Mouse (Mus musculus) left cerebral cortex, adult 11 months (tissue): Measurements from ENCODE around the gene Syf2.
"Not testable (repeated sequence)": the region's sequence is repeated elsewhere in the genome, so short reads cannot be mapped to it uniquely, and the experiment has no call there.

Experiments used
- DNase-seq: peaks from one replicate; pipeline ENCODE4 v3.0.0; 2022; ENCODE audit warnings: low spot score

Gene Syf2

DNA sequence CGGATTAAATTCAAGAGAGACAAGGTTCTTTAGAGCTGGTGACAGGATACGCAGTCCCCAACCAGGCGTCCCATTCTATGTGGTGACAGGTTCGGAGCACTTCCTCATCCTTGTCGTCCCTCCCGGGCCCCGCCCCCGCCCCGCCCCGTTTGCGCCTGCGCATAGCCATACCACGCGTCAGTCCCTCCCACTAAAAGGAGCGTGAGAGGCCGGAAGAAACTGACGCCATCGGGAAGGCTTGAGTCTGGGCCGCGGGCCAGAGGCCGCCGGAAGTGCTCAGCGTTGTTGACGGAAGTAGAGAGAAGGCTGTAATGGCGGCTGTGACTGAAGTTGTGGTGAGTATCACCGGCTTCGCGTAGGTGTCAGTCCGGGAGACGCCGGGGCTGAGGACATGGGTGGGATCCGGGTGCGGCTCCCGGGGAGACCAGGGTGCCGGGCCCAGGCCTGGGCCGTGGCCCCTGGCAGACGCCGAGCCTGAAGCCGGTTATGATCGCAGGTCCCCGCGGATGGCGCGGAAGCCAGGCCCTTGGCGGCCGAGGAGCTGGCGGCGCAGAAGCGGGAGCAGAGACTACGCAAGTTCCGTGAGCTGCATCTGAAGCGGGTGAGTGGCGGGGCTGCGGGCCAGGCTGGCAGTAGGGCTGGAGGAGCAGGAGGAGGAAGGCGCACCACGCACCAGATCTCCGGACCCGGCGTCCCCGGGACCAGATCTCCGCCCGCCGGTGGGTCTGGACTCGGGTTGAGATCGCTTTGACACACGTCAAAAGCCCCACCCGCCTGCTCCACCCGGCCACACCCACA is at the start of gene Syf2:
Syf2 (plus strand) TSS at position 215 of the 798 bp plus-strand sequence.
- peak; percentile 89 for DNase-seq

- no peak for DNase-seq
These were observed 47.4 kb upstream of the Syf2 start for GRCm38 (mm10) chr4:134883266-134883665.

DNA sequence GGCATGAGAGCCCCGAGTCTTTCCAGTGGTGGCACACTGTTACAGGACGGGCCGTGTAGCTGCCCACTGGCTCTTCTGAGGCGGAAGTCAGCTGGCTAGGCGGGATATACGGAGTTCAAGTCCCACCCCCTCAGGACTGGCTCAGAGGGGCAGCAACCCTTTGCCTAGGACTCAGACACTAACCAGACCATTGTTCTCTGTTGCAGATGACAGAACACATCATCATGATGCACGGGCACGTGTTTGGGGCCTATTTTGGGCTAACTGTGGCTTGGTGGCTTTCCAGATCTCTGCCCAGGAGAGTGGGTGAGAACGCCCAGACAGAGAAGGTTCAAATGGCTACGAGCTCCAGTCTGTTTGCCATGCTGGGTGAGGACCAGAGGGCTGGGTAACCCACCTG is 46.9 kb upstream of the Syf2 start:
- DNase-seq: no peak

- no peak for DNase-seq
These were observed 46.3 kb upstream of the Syf2 start for GRCm38 (mm10) chr4:134884364-134884763.

DNA sequence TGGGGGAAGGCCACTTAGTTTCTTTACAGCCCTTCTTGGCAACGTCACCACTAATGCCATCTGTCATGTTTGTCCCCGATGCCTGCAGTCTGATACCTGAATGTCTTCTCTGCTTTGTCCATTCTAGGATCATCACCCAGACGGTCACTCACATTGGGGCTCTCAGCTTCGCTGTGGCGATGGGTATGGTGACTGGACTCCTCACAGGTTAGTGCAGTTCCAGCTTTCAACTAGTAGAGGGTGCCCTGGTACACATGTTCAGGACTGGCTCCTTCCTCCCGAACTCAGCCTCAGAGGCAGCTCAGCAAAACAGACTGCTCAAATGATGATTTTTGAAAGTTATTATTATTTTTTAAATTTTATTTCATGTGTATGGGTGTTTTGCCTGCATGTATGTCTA is 38.6 kb upstream of the Syf2 start:
- DNase-seq: no peak

DNA sequence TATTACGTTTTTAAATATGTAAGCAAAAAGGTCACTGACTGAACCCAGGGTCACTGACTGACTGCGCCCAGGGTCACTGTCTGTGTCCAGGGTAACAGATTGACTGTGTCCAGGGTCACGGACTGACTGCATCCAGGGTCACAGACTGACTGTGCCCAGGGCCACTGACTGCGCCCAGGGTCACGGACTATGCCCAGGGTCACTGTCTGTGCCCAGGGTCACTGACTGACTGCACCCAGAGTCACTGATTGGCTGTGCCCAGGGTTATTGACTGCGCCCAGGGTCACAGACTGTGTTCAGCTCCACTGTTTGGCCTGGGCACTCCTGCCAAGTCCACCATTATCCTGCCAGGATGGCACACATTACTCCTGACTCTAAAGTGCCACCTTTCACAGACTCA is 33.4 kb upstream of the Syf2 start:
- DNase-seq: no peak

GRCm38 (mm10) chr4:134901126-134901525 is 29.6 kb upstream of the Syf2 start:
- DNase-seq: no peak

DNA sequence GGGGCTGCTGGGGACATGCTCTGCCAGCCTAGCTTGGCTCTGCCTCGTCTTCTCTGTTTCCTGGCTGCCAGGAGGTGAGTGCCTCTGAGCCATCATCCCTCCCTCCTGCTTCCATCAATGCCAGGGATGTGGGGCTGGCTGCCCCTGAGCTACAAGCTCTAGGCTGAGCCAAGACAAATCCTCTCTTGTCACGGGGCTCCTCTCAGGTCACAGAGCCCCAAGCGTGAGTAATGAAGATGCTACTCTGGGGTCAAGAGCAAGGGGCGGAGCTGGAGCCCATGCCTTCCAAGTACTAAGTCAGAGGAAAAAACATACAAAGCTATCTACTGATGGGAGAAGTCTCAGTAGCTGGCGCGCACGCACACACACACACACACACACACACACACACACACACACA is 27.7 kb upstream of the Syf2 start:
- no peak for DNase-seq

DNA sequence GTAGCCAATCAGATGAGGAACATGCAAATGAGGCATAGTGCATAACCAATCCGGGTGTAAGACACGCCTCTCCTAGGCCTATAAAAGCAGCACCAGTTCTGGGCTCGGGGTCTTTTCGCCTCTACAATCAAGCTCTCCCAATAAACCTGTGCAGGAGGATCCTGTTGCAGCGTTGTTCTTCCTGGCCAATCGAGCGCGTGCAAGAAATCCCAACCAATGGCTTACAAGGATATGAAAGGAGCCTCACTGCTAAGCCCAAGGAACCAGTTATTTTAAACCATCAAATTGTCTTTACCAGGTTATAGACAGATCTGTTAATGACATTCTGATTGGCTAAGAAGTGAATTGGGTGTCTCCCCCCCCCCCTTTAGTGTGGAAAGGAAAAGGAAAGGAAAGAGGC is 19.3 kb upstream of the Syf2 start:
- not testable (repeated sequence) for DNase-seq

GRCm38 (mm10) chr4:134913413-134913812 is 17.3 kb upstream of the Syf2 start:
- no peak for DNase-seq

- DNase-seq: no peak
These were observed 16.4 kb upstream of the Syf2 start for GRCm38 (mm10) chr4:134914122-134914863.

- peak; percentile 85 for DNase-seq
These were observed 15.9 kb upstream of the Syf2 start, which contains the start of gene Tmem50a for GRCm38 (mm10) chr4:134914864-134915209. Tmem50a (minus strand) TSS chr4:134915024.

GRCm38 (mm10) chr4:134915223-134916050 is 15.3 kb upstream of the Syf2 start:
- no peak for DNase-seq

DNA sequence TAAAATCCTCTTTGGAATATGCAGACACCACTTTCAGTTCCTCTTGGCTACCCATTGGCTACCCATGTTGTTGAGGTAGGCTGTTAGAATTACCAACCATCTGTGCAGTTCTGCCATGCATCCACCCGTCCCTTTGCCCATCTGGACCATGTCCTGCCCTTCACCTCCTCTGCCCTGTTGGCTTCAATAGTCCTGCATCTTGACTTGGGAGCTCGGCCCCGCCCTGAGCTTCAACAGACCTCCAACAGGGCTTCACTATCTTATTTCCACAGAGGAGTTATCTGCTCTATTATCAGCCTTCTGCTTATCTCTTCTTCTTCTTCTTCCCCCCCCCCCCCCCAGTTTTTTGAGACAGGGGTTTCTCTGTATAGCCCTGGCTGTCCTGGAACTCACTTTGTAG is 13.5 kb upstream of the Syf2 start:
- no peak for DNase-seq

- DNase-seq: no peak
These were observed 12.3 kb upstream of the Syf2 start for GRCm38 (mm10) chr4:134918381-134918780.

DNA sequence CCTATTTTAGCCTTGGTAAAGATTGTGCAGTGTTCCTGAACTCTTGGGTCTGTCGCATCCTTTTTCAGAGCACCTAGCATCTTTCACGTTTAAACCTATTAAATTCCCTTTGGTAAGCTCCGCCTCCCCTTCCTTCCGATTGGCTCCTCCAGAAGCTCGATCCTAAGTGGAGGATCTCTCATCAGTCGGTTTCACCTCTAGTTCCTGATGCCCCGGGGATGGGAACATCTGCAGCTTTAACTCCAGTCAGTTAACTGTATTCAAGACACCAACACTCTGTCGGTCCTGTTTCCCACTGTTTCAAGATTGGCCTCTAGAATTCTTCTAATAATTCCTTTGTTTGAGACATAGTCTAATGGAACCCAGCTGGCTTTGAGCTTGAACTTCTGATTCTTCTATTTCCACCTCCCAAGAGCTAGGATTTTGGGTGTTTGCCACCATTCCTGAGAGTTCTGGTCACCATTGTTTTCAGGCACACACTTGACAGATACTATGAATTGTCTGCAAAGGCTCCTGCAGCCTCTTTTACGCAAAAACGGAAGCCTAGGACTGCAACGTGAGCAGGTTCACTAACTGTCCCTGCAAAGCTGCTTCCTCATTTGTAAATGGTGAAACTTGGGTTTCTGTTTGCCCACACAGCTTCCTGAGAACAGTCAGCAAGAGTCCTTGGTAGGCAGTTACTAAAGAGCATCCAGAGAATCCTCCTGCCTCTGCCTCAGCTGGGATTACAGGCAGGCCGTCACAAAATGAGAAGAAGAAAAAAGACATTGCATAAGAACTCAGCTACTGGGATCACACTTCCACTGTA is 10.8 kb upstream of the Syf2 start:
- no peak for DNase-seq

- no peak for DNase-seq
These were observed 10.1 kb upstream of the Syf2 start for GRCm38 (mm10) chr4:134920631-134921030.

- no peak for DNase-seq
These were observed 9.0 kb upstream of the Syf2 start for GRCm38 (mm10) chr4:134921703-134922102.

DNA sequence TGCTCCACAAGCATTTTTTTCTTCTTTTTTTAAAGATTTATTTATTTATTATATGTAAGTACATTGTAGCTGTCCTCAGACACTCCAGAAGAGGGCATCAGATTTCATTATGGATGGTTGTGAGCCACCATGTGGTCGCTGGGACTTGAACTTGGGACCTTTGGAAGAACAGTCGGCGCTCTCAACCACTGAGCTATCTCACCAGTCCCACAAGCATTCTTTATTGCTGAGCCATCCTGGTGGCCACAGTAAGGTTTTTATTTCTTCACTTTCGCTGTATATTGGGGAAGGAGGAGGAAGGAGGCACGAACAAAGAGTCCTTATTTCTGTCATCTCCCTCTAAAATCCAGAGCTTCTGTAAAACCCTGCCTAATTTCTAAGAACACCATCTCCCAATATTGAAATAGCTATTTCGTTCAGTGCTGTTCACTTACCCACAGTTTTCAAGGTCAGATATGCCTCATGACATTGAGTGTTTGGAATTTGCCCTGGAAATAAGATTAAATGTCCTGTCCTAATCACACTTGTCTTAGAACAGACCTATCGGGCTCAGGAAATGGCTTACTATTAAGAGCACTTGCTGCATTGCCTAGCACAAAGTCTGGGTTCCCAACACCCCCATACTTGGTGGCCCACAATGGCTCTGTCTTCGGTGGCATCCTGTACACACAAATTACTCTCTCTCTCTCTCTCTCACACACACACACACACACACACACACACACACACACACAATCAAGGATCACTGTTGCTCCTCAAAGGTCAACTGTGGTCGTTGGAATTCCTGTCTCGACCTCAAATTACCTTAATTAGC is 8.4 kb upstream of the Syf2 start:
- DNase-seq: no peak

- no peak for DNase-seq
These were observed 7.8 kb upstream of the Syf2 start for GRCm38 (mm10) chr4:134922925-134923244.
